Mouse (Mus musculus) granulocyte monocyte progenitor cell, adult 5-6 weeks (primary cell): Measurements from ENCODE around the gene Gm3164. TPM values are rescaled to one million over a fixed set of nuclear protein-coding genes. Genes with fewer than 3 reads are reported as not detected.
"Not testable (repeated sequence)": the region's sequence is repeated elsewhere in the genome, so short reads cannot be mapped to it uniquely, and the experiment has no call there.

ENCODE experiments used
- ATAC-seq: replicated peaks from 2 replicates; pipeline ENCODE4 v1.8.0; 2016; ENCODE audit warnings: mild to moderate bottlenecking, moderate TSS enrichment, inconsistent platforms; ENCODE audit not compliant: poor library complexity, severe bottlenecking
- total RNA-seq, 2 experiments: library from RNA; stranded (forward) in 1 of 2; stranded (reverse) in 1 of 2; fragments of 200-712, 200-1000 nt in 1 of 2; fragments of >200 nt in 1 of 2; fragmentation: Nextera tagmentation in 1 of 2; gene quantifications; 2 replicates each; pipeline ENCODE4 v1.2.3; 2014 to 2017

Gm3164 gene
- not detected in 2 replicates for total RNA-seq (2014; fragmentation: Nextera tagmentation)
- total RNA-seq (2017), result not detected in 2 replicates

GRCm38 (mm10) chr14:4414965-4415835 lies at the start of gene Gm3164:
Gene Gm3164 (plus strand): TSS chr14:4415448.
- ATAC-seq, result not testable (repeated sequence)

GRCm38 (mm10) chr14:4368991-4369390 lies 46.3 kb upstream of the Gm3164 start:
- not testable (repeated sequence) for ATAC-seq

GRCm38 (mm10) chr14:4369691-4370090 lies 45.6 kb upstream of the Gm3164 start:
- not testable (repeated sequence) for ATAC-seq

- ATAC-seq, result not testable (repeated sequence)
Observed at GRCm38 (mm10) chr14:4377871-4378270, 37.4 kb upstream of the Gm3164 start.

GRCm38 (mm10) chr14:4385606-4386005 lies 29.6 kb upstream of the Gm3164 start:
- not testable (repeated sequence) for ATAC-seq

GRCm38 (mm10) chr14:4392841-4393530 lies 22.3 kb upstream of the Gm3164 start:
- ATAC-seq, result not testable (repeated sequence)

- not testable (repeated sequence) for ATAC-seq
Observed at GRCm38 (mm10) chr14:4397226-4397625, 18.0 kb upstream of the Gm3164 start, which contains the start of gene Gm3159. Gene Gm3159 (plus strand): TSS chr14:4397526.

- ATAC-seq, result not testable (repeated sequence)
Observed at GRCm38 (mm10) chr14:4398624-4399023, 16.6 kb upstream of the Gm3164 start.

- ATAC-seq, result not testable (repeated sequence)
Observed at GRCm38 (mm10) chr14:4400115-4400789, 15.0 kb upstream of the Gm3164 start.

- not testable (repeated sequence) for ATAC-seq
Observed at GRCm38 (mm10) chr14:4401245-4401644, 14.0 kb upstream of the Gm3164 start.

GRCm38 (mm10) chr14:4403840-4404239 lies 11.4 kb upstream of the Gm3164 start:
- ATAC-seq, result not testable (repeated sequence)

- ATAC-seq, result not testable (repeated sequence)
Observed at GRCm38 (mm10) chr14:4409939-4410338, 5.3 kb upstream of the Gm3164 start.

GRCm38 (mm10) chr14:4430692-4431091 lies 15.4 kb downstream of the Gm3164 start, which contains the start of gene Gm3173:
Gene Gm3173 (plus strand): TSS chr14:4430992.
- not testable (repeated sequence) for ATAC-seq

GRCm38 (mm10) chr14:4481445-4481844 lies 66.2 kb downstream of the Gm3164 start, which contains the start of gene Gm3182:
Gene Gm3182 (plus strand): TSS chr14:4481745.
- ATAC-seq, result not testable (repeated sequence)

Other genes with a start within 250 kb of the Gm3164 start
- 4.8 TPM in 1 of 2 replicates, not detected in the other for gene Gm2974, start 232.9 kb upstream of the Gm3164 start, total RNA-seq (2014; fragmentation: Nextera tagmentation)
- gene Gm2974, start 232.9 kb upstream of the Gm3164 start, total RNA-seq (2017), result not detected in 2 replicates
- gene Gm3138, start 165.8 kb upstream of the Gm3164 start, total RNA-seq (2014; fragmentation: Nextera tagmentation), result not detected in 2 replicates
- not detected in 2 replicates for gene Gm3138, start 165.8 kb upstream of the Gm3164 start, total RNA-seq (2017)
- not detected in 2 replicates for gene Gm3149, start 98.2 kb upstream of the Gm3164 start, total RNA-seq (2014; fragmentation: Nextera tagmentation)
- gene Gm3149, start 98.2 kb upstream of the Gm3164 start, total RNA-seq (2017), result not detected in 2 replicates
- 0.28 TPM in 1 of 2 replicates, not detected in the other for gene 2610042L04Rik, start 80.7 kb upstream of the Gm3164 start, total RNA-seq (2014; fragmentation: Nextera tagmentation)
- gene 2610042L04Rik, start 80.7 kb upstream of the Gm3164 start, total RNA-seq (2017), result not detected in 2 replicates
- gene Gm3159, start 17.9 kb upstream of the Gm3164 start, total RNA-seq (2014; fragmentation: Nextera tagmentation), result not detected in 2 replicates
- gene Gm3159, start 17.9 kb upstream of the Gm3164 start, total RNA-seq (2017), result not detected in 2 replicates
- gene Gm3173, start 15.5 kb downstream of the Gm3164 start, total RNA-seq (2014; fragmentation: Nextera tagmentation), result not detected in 2 replicates
- not detected in 2 replicates for gene Gm3173, start 15.5 kb downstream of the Gm3164 start, total RNA-seq (2017)
- not detected in 2 replicates for gene Gm3182, start 66.3 kb downstream of the Gm3164 start, total RNA-seq (2014; fragmentation: Nextera tagmentation)
- not detected in 2 replicates for gene Gm3182, start 66.3 kb downstream of the Gm3164 start, total RNA-seq (2017)
- not detected in 2 replicates for gene Gm3047, start 140.0 kb downstream of the Gm3164 start, total RNA-seq (2014; fragmentation: Nextera tagmentation)
- not detected in 2 replicates for gene Gm3047, start 140.0 kb downstream of the Gm3164 start, total RNA-seq (2017)
- not detected in 2 replicates for gene Gm8159, start 216.9 kb downstream of the Gm3164 start, total RNA-seq (2014; fragmentation: Nextera tagmentation)
- not detected in 2 replicates for gene Gm8159, start 216.9 kb downstream of the Gm3164 start, total RNA-seq (2017)
- gene Gm3239, start 248.7 kb downstream of the Gm3164 start, total RNA-seq (2014; fragmentation: Nextera tagmentation), result not detected in 2 replicates
- not detected in 2 replicates for gene Gm3239, start 248.7 kb downstream of the Gm3164 start, total RNA-seq (2017)